Mouse (Mus musculus) liver, adult 2 months (tissue): ENCODE results near the gene Cipc. TPM values are rescaled to one million over a fixed set of nuclear protein-coding genes. Genes with fewer than 3 reads are reported as not detected.

ENCODE experiments used
- DNase-seq: peaks from one replicate; pipeline ENCODE4 v3.0.0-alpha.2; 2011; ENCODE audit warnings: low read depth, low spot score; ENCODE audit errors: extremely low read depth
- H3K27ac ChIP-seq: fragments of 200-500 bp; replicated peaks from 2 replicates; pipeline ENCODE4 v1.5.1; 2012; ENCODE audit warnings: low read depth, mild to moderate bottlenecking, control low read depth, inconsistent platforms, low read length; ENCODE audit not compliant: insufficient read depth
- H3K27me3 ChIP-seq: fragments of 200-500 bp; 2 replicates; pipeline ENCODE4 v1.6.1; 2012; ENCODE audit warnings: mild to moderate bottlenecking, moderate library complexity, low read length, inconsistent platforms; ENCODE audit not compliant: control insufficient read depth, insufficient read depth
- H3K36me3 ChIP-seq: fragments of 200-500 bp; 2 replicates; pipeline ENCODE4 v1.6.1; 2012; ENCODE audit warnings: low read length, inconsistent platforms; ENCODE audit not compliant: control insufficient read depth, insufficient read depth
- H3K4me1 ChIP-seq: fragments of 200-500 bp; 2 replicates; pipeline ENCODE4 v1.6.1; 2011; ENCODE audit warnings: low read length; ENCODE audit not compliant: control insufficient read depth, insufficient read depth
- H3K4me3 ChIP-seq: fragments of 200-500 bp; 2 replicates; pipeline ENCODE4 v1.5.1; 2011; ENCODE audit warnings: low read depth, mild to moderate bottlenecking, control low read depth, low read length, moderate library complexity; ENCODE audit not compliant: insufficient read depth
- H3K79me2 ChIP-seq: fragments of 200-500 bp; 2 replicates; pipeline ENCODE4 v1.6.1; 2012; ENCODE audit warnings: inconsistent platforms, mild to moderate bottlenecking, low read length, moderate library complexity; ENCODE audit not compliant: control insufficient read depth, insufficient read depth
- H3K9ac ChIP-seq: fragments of 200-500 bp; 2 replicates; pipeline ENCODE4 v1.6.1; 2012; ENCODE audit warnings: low read depth, mild to moderate bottlenecking, control low read depth, inconsistent platforms, low read length
- CTCF ChIP-seq: fragments of 200-500 bp; IDR thresholded peaks from 2 replicates; pipeline ENCODE4 v1.5.1; 2011; ENCODE audit warnings: low read depth, low read length, control low read depth
- POLR2A ChIP-seq: fragments of 200-500 bp; IDR thresholded peaks from 2 replicates; pipeline ENCODE4 v1.6.1; 2011; ENCODE audit warnings: low read length, control low read depth; ENCODE audit not compliant: insufficient read depth; ENCODE audit errors: extremely low read depth
- WGBS: fragments of 180-500 bp; shearing (Covaris S2); methylation state at CpG from one replicate; pipeline ENCODE4 v1.1.7; 2018; 5-methylcytosine and 5-hydroxymethylcytosine counted together
- polyA plus RNA-seq: library from polyadenylated mRNA; depleted of rRNA; stranded (reverse); fragments of >200 nt; gene quantifications from 2 replicates; pipeline ENCODE4 v1.2.3, GENCODE M21; 2012
- total RNA-seq: library from RNA; depleted of rRNA; stranded (reverse); fragments of >200 nt; gene quantifications from 2 replicates; pipeline ENCODE4 v1.2.3, GENCODE M21; 2014

Gene Cipc
- total and polyA plus RNA-seq, 2 experiments = 26.4 to 36.0 TPM

DNA sequence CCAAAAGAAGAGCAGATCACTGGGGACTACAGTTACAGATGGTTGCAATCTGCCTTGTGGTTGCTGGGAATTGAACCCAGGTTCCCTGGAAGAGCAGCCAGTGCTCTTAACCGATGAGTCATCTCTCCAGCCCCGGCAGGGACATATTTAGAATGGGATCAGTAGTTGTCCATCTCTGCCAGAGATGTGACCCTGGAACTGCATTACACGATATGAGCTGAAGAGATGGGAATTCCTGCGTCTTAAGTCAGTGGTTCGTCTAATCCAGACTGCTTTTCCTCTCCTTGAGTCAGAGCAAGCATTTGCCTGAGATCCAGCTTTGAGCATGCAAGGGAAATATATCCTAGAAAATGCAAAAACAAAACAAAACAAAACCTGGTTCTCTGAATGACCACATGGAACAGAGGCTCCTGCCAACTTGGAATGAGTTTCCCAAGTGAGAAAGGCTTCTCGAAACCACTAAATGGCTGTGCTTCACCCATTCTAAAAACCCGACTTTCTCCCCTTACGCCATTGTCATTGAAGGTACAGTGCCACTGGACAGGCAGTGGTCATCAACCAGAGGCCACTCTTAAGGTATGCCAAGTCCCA is 11.1 kb upstream of the Cipc start:
- Histone ChIP-seq H3K4me3 (no peak overlapping the region), H3K9ac (no peak overlapping the region), H3K36me3 (no peaks in the 10 kb centered on the region), H3K4me1 (peaks cover 14% of the 10 kb centered on the region), H3K79me2 (no peaks in the 10 kb centered on the region), H3K27me3 (no peaks in the 10 kb centered on the region), H3K27ac (no peak overlapping the region)
- 83% methylated on average over 8 of the region's 8 CpGs for WGBS
- no peak for TF ChIP-seq POLR2A
- no peak for TF ChIP-seq CTCF
- DNase-seq = no peak

DNA sequence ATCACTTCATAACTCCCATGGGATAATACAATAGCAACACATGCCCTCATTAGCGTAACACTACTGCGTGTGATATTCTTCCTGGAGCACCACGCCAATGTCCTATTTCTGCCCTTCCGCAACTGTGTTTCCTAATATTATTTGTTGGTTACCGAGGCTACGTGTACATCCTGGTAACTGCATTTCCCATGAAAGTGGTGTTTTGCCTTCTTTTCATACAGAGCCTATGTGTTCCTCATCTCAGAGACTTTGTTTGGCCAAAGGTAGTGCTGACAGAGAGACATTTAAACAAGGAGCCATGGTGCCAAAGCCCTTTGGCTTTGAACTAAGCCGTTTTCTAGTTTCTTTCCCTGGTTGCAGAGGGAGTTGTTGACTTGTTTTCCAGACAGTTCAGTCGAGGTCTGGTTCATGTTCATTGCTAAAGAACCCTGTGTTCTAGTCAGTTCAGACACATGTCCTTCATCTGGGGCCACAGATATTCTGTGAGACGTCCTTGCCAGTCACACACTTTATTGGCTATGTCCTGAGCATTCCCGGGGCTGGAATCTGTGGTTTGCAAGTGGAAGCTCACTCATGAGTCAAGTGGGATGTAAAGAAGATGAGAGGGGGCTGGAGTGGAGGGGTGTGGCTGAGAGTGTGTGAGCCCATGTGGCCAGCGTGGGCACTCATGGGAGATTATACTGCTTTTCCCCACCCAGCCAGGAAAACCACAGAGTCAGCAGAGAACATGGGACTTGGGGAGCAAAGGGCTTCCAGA is 10.1 kb upstream of the Cipc start:
- Histone ChIP-seq H3K9ac (no peak overlapping the region), H3K27me3 (no peaks in the 10 kb centered on the region; the same call in 1 of the 2 replicates), H3K27ac (no peak overlapping the region), H3K79me2 (no peaks in the 10 kb centered on the region), H3K4me3 (no peak overlapping the region), H3K36me3 (no peaks in the 10 kb centered on the region), H3K4me1 (peaks cover 9% of the 10 kb centered on the region)
- 64% methylated on average over 11 of the region's 11 CpGs for WGBS
- no peak for DNase-seq
- TF ChIP-seq CTCF (no peak), POLR2A (no peak)

DNA sequence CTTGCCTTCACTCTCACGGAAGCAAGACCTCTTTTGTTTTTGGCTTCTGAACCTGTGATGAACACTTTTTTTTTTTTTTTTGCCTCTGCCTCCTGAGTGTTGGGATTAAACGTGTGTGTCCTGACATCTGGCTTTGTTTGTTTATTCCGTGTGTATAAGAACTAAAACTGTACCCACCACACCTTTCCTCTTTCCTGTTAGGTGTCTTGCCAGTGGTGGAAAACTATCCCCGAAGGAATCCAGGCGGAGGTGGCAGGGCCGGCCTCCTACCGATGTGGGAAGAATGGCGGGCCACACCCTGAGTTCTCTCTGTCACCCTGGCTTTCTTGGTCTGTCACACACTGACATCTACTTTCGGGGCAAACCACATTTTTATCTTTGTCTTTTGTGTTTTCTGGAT is 8.3 kb upstream of the Cipc start:
- DNase-seq = no peak
- Histone ChIP-seq H3K4me3 (no peak overlapping the region), H3K27ac (no peak overlapping the region), H3K79me2 (no peaks in the 10 kb centered on the region), H3K4me1 (no peaks in the 10 kb centered on the region), H3K36me3 (no peaks in the 10 kb centered on the region), H3K9ac (no peak overlapping the region), H3K27me3 (no peaks in the 10 kb centered on the region; the same call in 1 of the 2 replicates)
- 77% methylated on average over 9 of the region's 9 CpGs for WGBS
- TF ChIP-seq POLR2A = no peak
- no peak for TF ChIP-seq CTCF

DNA sequence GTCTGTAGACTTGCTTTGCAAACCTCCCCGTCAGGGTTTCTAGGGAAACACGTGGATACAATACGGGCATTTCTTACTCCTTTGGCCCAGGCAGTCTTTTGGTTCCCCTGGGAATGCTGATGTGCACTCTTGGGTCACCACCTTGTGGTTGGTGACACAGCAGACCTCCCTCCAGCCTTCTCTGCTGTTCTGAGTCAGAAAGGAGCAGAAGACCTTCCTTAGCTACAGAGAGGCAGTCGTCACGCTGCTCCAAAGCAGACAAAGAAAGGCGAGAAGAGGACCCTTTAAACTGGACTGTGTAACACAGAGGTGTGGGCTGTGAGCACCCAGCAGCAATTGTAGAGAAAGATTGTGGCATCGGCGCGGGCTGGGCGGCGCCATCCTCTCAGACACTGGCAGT is 5.7 kb upstream of the Cipc start:
- WGBS = 63% methylated on average over 11 of the region's 11 CpGs
- no peaks in the 10 kb centered on the region for H3K36me3 ChIP-seq
- DNase-seq = no peak
- H3K9ac ChIP-seq = no peak overlapping the region
- H3K4me1 ChIP-seq = peaks cover 3% of the 10 kb centered on the region; the same call in 1 of the 2 replicates
- H3K4me3 ChIP-seq = no peak overlapping the region
- TF ChIP-seq POLR2A (no peak), CTCF (no peak)
- H3K79me2 ChIP-seq = no peaks in the 10 kb centered on the region
- no peaks in the 10 kb centered on the region; the same call in 1 of the 2 replicates for H3K27me3 ChIP-seq
- no peak overlapping the region for H3K27ac ChIP-seq

DNA sequence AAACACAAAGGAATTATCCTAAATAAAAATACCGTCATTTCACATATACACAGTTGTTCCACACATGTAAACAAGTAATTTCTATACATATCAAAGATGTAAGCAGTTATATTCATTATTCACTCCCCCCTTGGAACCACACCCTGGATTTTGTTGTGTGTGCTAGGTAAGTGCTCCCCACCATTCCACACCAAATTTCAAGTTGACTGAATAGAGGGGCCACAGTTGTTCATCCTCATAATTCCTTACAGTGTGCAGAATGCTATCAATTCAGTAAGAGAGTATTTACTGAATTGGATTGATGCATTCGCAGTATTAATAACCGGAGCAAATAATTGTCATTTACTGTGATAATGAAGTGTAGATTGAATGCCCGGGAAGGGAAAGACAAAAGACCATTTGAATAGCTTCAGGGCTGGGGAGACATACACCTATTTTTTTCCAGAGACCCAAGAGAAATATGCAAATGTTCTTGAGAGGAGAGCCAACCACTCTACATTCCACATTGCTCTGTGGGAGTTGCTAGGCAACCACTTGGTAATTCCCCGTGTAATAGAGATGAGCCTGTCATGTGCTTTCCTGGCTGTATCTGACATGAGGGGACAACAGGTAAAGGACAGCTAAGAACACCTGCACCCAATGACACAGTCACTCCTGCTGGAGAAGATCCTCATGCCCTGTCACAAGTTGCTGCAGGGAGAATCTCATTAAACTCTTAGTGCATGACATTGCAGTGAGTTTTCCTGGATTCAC is 4.9 kb upstream of the Cipc start:
- H3K4me1 ChIP-seq = peaks cover 4% of the 10 kb centered on the region; the same call in 1 of the 2 replicates
- TF ChIP-seq CTCF (no peak), POLR2A (no peak)
- no peak overlapping the region for H3K9ac ChIP-seq
- H3K27ac ChIP-seq = no peak overlapping the region
- DNase-seq = no peak
- no peaks in the 10 kb centered on the region for H3K36me3 ChIP-seq
- H3K4me3 ChIP-seq = no peak overlapping the region
- H3K27me3 ChIP-seq = no peaks in the 10 kb centered on the region; the same call in 1 of the 2 replicates
- H3K79me2 ChIP-seq = no peaks in the 10 kb centered on the region
- 62% methylated on average over 5 of the region's 5 CpGs for WGBS

DNA sequence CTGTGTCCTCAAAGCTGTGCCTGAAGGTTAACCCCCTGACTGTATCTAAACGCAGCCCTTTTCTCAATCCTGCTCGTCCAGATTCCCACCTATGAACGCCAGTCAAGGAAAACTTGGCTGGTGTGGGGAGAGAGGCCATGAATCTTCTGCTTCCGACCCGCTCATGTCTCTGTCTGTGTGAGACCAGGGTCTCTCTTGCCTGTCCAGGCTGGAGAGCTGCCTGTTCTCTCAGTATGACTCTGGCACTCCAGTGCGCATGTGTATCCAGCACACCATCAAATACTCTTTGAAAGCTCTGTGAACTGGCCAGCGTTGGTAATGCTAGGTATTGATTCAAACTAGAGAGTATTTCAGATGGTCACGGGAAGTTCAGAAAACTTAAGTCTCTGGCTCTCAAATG is 3.4 kb upstream of the Cipc start:
- Histone ChIP-seq H3K4me3 (no peak overlapping the region), H3K27me3 (no peaks in the 10 kb centered on the region; the same call in 1 of the 2 replicates), H3K9ac (no peak overlapping the region), H3K27ac (no peak overlapping the region), H3K4me1 (peaks cover 8% of the 10 kb centered on the region), H3K79me2 (no peaks in the 10 kb centered on the region; the same call in 1 of the 2 replicates), H3K36me3 (no peaks in the 10 kb centered on the region)
- TF ChIP-seq POLR2A (no peak), CTCF (no peak)
- WGBS = 87% methylated on average over 8 of the region's 8 CpGs
- DNase-seq = no peak
